9 mouse cellular contexts compared by ENCODE assay signal in the genomic region with DNA sequence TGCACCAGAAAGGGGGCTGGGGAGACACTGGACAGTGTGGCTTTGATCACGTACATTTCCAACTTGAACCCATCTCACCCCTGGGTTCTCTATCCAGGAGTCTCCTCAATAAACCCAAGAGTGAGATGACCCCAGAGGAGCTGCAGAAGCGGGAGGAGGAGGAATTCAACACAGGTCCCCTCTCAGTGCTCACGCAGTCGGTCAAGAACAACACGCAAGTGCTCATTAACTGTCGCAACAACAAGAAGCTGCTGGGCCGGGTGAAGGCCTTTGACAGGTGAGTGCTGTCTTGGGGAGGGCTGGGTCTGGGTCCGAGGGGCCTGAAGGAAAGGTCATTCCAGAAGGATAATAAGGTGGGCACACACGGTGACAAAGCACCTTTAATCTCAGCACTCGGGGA. TPM values are rescaled to one million over a fixed set of nuclear protein-coding genes. Genes with fewer than 3 reads are reported as not detected.
DNase-seq lines count a peak whose midpoint lies in the region; ATAC-seq and TF ChIP-seq lines count a peak whose summit lies in the region.
"Not testable (repeated sequence)": the region's sequence is repeated elsewhere in the genome, so short reads cannot be mapped to it uniquely, and the experiment has no call there.
"Had no signal": no experiment of that assay in that cellular context is flagged by ENCODE, and none has a peak within 500 bp of the region (broad histone marks: within the 10 kb centered on the region; RNA-seq: fewer than 3 reads in every experiment).

No protein-coding gene starts in this region.

- 90% methylated on average over 10 of the region's 10 CpGs for WGBS in embryonic facial prominence, embryonic 14.5 days
- WGBS in heart, embryonic 10.5 days, result 88% methylated on average over 10 of the region's 10 CpGs
- 93% methylated on average over 10 of the region's 10 CpGs for WGBS in hindbrain, embryonic 15.5 days
- 90% methylated on average over 10 of the region's 10 CpGs for WGBS in limb, embryonic 12.5 days
- WGBS in liver, embryonic 15.5 days (ENCODE audit: insufficient replicate concordance), result 81% methylated on average over 10 of the region's 10 CpGs
- 93% methylated on average over 10 of the region's 10 CpGs for WGBS in midbrain, embryonic 13.5 days

- H3K4me3 ChIP-seq in E14TG2a.4 (replicated peaks; ENCODE audit: low read length), result peak overlapping the region; percentile 99
- H3K4me3 ChIP-seq in embryonic facial prominence, embryonic 14.5 days (ENCODE audit: low read depth, low read length); hindbrain, embryonic 15.5 days; liver, embryonic 15.5 days (replicated peaks): not testable (repeated sequence)
- H3K4me3 ChIP-seq in heart, embryonic 10.5 days, result peak overlapping the region; percentile 78; the same call in 1 of the 2 replicates
- H3K4me3 ChIP-seq in limb, embryonic 12.5 days (replicated peaks), result peak overlapping the region; percentile 69; the same call in 1 of the 2 replicates
- H3K4me3 ChIP-seq in midbrain, embryonic 13.5 days (replicated peaks), result peak overlapping the region; percentile 65; the same call in 1 of the 2 replicates

- not testable (repeated sequence) for H3K27ac ChIP-seq in embryonic facial prominence, embryonic 14.5 days (replicated peaks; ENCODE audit: low read depth, low read length); heart, embryonic 10.5 days; hindbrain, embryonic 15.5 days (replicated peaks); limb, embryonic 12.5 days; liver, embryonic 15.5 days (replicated peaks); midbrain, embryonic 13.5 days

- TF ChIP-seq CTCF in E14TG2a.4 (conservative IDR thresholded peaks at IDR 0.05; ENCODE audit: low read length), result not testable (repeated sequence)

- not testable (repeated sequence) for ATAC-seq in embryonic facial prominence, embryonic 14.5 days (ENCODE audit: low read depth); hindbrain, embryonic 15.5 days (ENCODE audit: low FRiP score, low read depth); limb, embryonic 12.5 days (ENCODE audit: insufficient number of reproducible peaks, insufficient read depth, low FRiP score, low TSS enrichment, low read depth); liver, embryonic 15.5 days (ENCODE audit: insufficient read depth); midbrain, embryonic 13.5 days

- H3K4me1 ChIP-seq in E14TG2a.4 (replicated peaks; ENCODE audit: low read depth, low read length), result peaks cover 54% of the 10 kb centered on the region
- H3K4me1 ChIP-seq in embryonic facial prominence, embryonic 14.5 days (ENCODE audit: control insufficient read depth, insufficient read depth, low read length), result peaks cover 13% of the 10 kb centered on the region
- H3K4me1 ChIP-seq in heart, embryonic 10.5 days, result peaks cover 28% of the 10 kb centered on the region
- peaks cover 28% of the 10 kb centered on the region for H3K4me1 ChIP-seq in hindbrain, embryonic 15.5 days (replicated peaks)
- peaks cover 16% of the 10 kb centered on the region for H3K4me1 ChIP-seq in limb, embryonic 12.5 days (replicated peaks)
- H3K4me1 ChIP-seq in liver, embryonic 15.5 days (replicated peaks), result peaks cover 35% of the 10 kb centered on the region
- H3K4me1 ChIP-seq in midbrain, embryonic 13.5 days (replicated peaks), result peaks cover 30% of the 10 kb centered on the region

- not testable (repeated sequence) for H3K27me3 ChIP-seq in E14TG2a.4 (ENCODE audit: insufficient read depth, low read length); embryonic facial prominence, embryonic 14.5 days (replicated peaks; ENCODE audit: control insufficient read depth, insufficient read depth, low read length); heart, embryonic 10.5 days (ENCODE audit: insufficient read depth, poor library complexity, severe bottlenecking); hindbrain, embryonic 15.5 days; limb, embryonic 12.5 days; liver, embryonic 15.5 days; midbrain, embryonic 13.5 days

- H3K4me2 ChIP-seq in embryonic facial prominence, embryonic 14.5 days (ENCODE audit: low read depth, low read length), result not testable (repeated sequence)
- peak overlapping the region; percentile 86; the same call in 1 of the 2 replicates for H3K4me2 ChIP-seq in hindbrain, embryonic 15.5 days
- H3K4me2 ChIP-seq in limb, embryonic 12.5 days, result peak overlapping the region; percentile 86; the same call in 1 of the 2 replicates
- H3K4me2 ChIP-seq in liver, embryonic 15.5 days, result peak overlapping the region; percentile 97
- H3K4me2 ChIP-seq in midbrain, embryonic 13.5 days (replicated peaks), result peak overlapping the region; percentile 83

- H3K9me3 ChIP-seq in E14TG2a.4 (ENCODE audit: low read length); embryonic facial prominence, embryonic 14.5 days (ENCODE audit: control insufficient read depth, low read length); heart, embryonic 10.5 days; hindbrain, embryonic 15.5 days; limb, embryonic 12.5 days; liver, embryonic 15.5 days (replicated peaks); midbrain, embryonic 13.5 days: not testable (repeated sequence)

- H3K36me3 ChIP-seq in E14TG2a.4 (ENCODE audit: insufficient read depth, low read length), result peaks cover 67% of the 10 kb centered on the region
- peaks cover 40% of the 10 kb centered on the region for H3K36me3 ChIP-seq in embryonic facial prominence, embryonic 14.5 days (ENCODE audit: control insufficient read depth, insufficient read depth, low read length)
- peaks cover 48% of the 10 kb centered on the region for H3K36me3 ChIP-seq in heart, embryonic 10.5 days
- peaks cover 30% of the 10 kb centered on the region for H3K36me3 ChIP-seq in hindbrain, embryonic 15.5 days
- H3K36me3 ChIP-seq in limb, embryonic 12.5 days, result peaks cover 53% of the 10 kb centered on the region
- peaks cover 28% of the 10 kb centered on the region for H3K36me3 ChIP-seq in liver, embryonic 15.5 days (replicated peaks)
- H3K36me3 ChIP-seq in midbrain, embryonic 13.5 days, result peaks cover 47% of the 10 kb centered on the region

- H3K9ac ChIP-seq in embryonic facial prominence, embryonic 14.5 days (ENCODE audit: low read depth, low read length), result 0 out of 2 replicates have a peak overlapping the region, but pooled peaks have one; percentile 67
- not testable (repeated sequence) for H3K9ac ChIP-seq in hindbrain, embryonic 15.5 days; liver, embryonic 15.5 days
- H3K9ac ChIP-seq in limb, embryonic 12.5 days (replicated peaks), result 0 out of 2 replicates have a peak overlapping the region, but pooled peaks have one; percentile 74
- peak overlapping the region; percentile 71; the same call in 1 of the 2 replicates for H3K9ac ChIP-seq in midbrain, embryonic 13.5 days (replicated peaks)

- not testable (repeated sequence) for DNase-seq in embryonic facial prominence, embryonic 14.5 days (ENCODE audit: low spot score); heart, embryonic 10.5 days (ENCODE audit: low spot score)

RNA-seq across cellular contexts. Expression of gene Snrpd2, which starts 1.6 kb away (rescaled TPM):
- polyA plus RNA-seq in embryonic facial prominence, embryonic 14.5 days (2014; fragmentation: Nextera tagmentation; extraction: Ambion mirVana), result 130 and 131 TPM in 2 replicates
- polyA plus RNA-seq in heart, embryonic 10.5 days (2016; fragmentation: Nextera tagmentation; extraction: Ambion mirVana), result 132 and 142 TPM in 2 replicates
- polyA plus RNA-seq in hindbrain, embryonic 15.5 days (2015; fragmentation: Nextera tagmentation; extraction: Ambion mirVana), result 116 and 118 TPM in 2 replicates
- 161 and 170 TPM in 2 replicates for polyA plus RNA-seq in limb, embryonic 12.5 days (2016; fragmentation: Nextera tagmentation; extraction: Ambion mirVana)
- 52.8 and 55.6 TPM in 2 replicates for polyA plus RNA-seq in liver, embryonic 15.5 days (2015; fragmentation: Nextera tagmentation; extraction: Ambion mirVana)
- polyA plus RNA-seq in midbrain, embryonic 13.5 days (2015; fragmentation: Nextera tagmentation; extraction: Ambion mirVana), result 124 and 126 TPM in 2 replicates

RNA-seq across cellular contexts. Expression of gene Qpctl, which starts 2.0 kb away (rescaled TPM):
- polyA plus RNA-seq in embryonic facial prominence, embryonic 14.5 days (2014; fragmentation: Nextera tagmentation; extraction: Ambion mirVana), result 11.1 and 13.2 TPM in 2 replicates
- 10.8 and 12.1 TPM in 2 replicates for polyA plus RNA-seq in heart, embryonic 10.5 days (2016; fragmentation: Nextera tagmentation; extraction: Ambion mirVana)
- 21.7 and 24.2 TPM in 2 replicates for polyA plus RNA-seq in hindbrain, embryonic 15.5 days (2015; fragmentation: Nextera tagmentation; extraction: Ambion mirVana)
- polyA plus RNA-seq in limb, embryonic 12.5 days (2016; fragmentation: Nextera tagmentation; extraction: Ambion mirVana), result 15.9 and 17.2 TPM in 2 replicates
- polyA plus RNA-seq in liver, embryonic 15.5 days (2015; fragmentation: Nextera tagmentation; extraction: Ambion mirVana), result 4.1 and 4.6 TPM in 2 replicates
- polyA plus RNA-seq in midbrain, embryonic 13.5 days (2015; fragmentation: Nextera tagmentation; extraction: Ambion mirVana), result 22.5 and 23.9 TPM in 2 replicates

RNA-seq across cellular contexts. Expression of gene Gipr, which starts 14.8 kb away (rescaled TPM):
- 0.37 and 0.60 TPM in 2 replicates for polyA plus RNA-seq in embryonic facial prominence, embryonic 14.5 days (2014; fragmentation: Nextera tagmentation; extraction: Ambion mirVana)
- 9.7 and 12.8 TPM in 2 replicates for polyA plus RNA-seq in heart, embryonic 10.5 days (2016; fragmentation: Nextera tagmentation; extraction: Ambion mirVana)
- 2.1 TPM in 2 replicates for polyA plus RNA-seq in hindbrain, embryonic 15.5 days (2015; fragmentation: Nextera tagmentation; extraction: Ambion mirVana)
- polyA plus RNA-seq in limb, embryonic 12.5 days (2016; fragmentation: Nextera tagmentation; extraction: Ambion mirVana), result 0.18 and 0.36 TPM in 2 replicates
- polyA plus RNA-seq in liver, embryonic 15.5 days (2015; fragmentation: Nextera tagmentation; extraction: Ambion mirVana), result 0.36 and 1.0 TPM in 2 replicates
- 2.6 and 3.4 TPM in 2 replicates for polyA plus RNA-seq in midbrain, embryonic 13.5 days (2015; fragmentation: Nextera tagmentation; extraction: Ambion mirVana)
- polyA plus RNA-seq: CD4-positive, CD25-positive, alpha-beta regulatory T cell, adult 4 months; erythroblast, embryonic 14.5 days had no signal

RNA-seq across cellular contexts. Expression of gene Eml2, which starts 25.1 kb away (rescaled TPM):
- 3.6 and 4.2 TPM in 2 replicates for polyA plus RNA-seq in embryonic facial prominence, embryonic 14.5 days (2014; fragmentation: Nextera tagmentation; extraction: Ambion mirVana)
- polyA plus RNA-seq in heart, embryonic 10.5 days (2016; fragmentation: Nextera tagmentation; extraction: Ambion mirVana), result 12.2 and 14.2 TPM in 2 replicates
- 8.2 and 8.8 TPM in 2 replicates for polyA plus RNA-seq in hindbrain, embryonic 15.5 days (2015; fragmentation: Nextera tagmentation; extraction: Ambion mirVana)
- 3.9 and 5.9 TPM in 2 replicates for polyA plus RNA-seq in limb, embryonic 12.5 days (2016; fragmentation: Nextera tagmentation; extraction: Ambion mirVana)
- 3.9 and 4.2 TPM in 2 replicates for polyA plus RNA-seq in liver, embryonic 15.5 days (2015; fragmentation: Nextera tagmentation; extraction: Ambion mirVana)
- polyA plus RNA-seq in midbrain, embryonic 13.5 days (2015; fragmentation: Nextera tagmentation; extraction: Ambion mirVana), result 6.3 and 10.0 TPM in 2 replicates

RNA-seq across cellular contexts. Expression of gene Fbxo46, which starts 31.5 kb away (rescaled TPM):
- 9.1 and 9.2 TPM in 2 replicates for polyA plus RNA-seq in embryonic facial prominence, embryonic 14.5 days (2014; fragmentation: Nextera tagmentation; extraction: Ambion mirVana)
- polyA plus RNA-seq in heart, embryonic 10.5 days (2016; fragmentation: Nextera tagmentation; extraction: Ambion mirVana), result 12.2 and 13.1 TPM in 2 replicates
- polyA plus RNA-seq in hindbrain, embryonic 15.5 days (2015; fragmentation: Nextera tagmentation; extraction: Ambion mirVana), result 16.2 and 16.6 TPM in 2 replicates
- polyA plus RNA-seq in limb, embryonic 12.5 days (2016; fragmentation: Nextera tagmentation; extraction: Ambion mirVana), result 19.3 and 19.6 TPM in 2 replicates
- 5.1 TPM in 2 replicates for polyA plus RNA-seq in liver, embryonic 15.5 days (2015; fragmentation: Nextera tagmentation; extraction: Ambion mirVana)
- 19.6 and 20.6 TPM in 2 replicates for polyA plus RNA-seq in midbrain, embryonic 13.5 days (2015; fragmentation: Nextera tagmentation; extraction: Ambion mirVana)
